Comparison of ENCODE assay signal across 19 mouse cellular contexts in genomic region chr1:135498455-135499358, GRCm38 (mm10).
DNase-seq lines count a peak whose midpoint lies in the region; ATAC-seq and TF ChIP-seq lines count a peak whose summit lies in the region.
"Had no signal": no experiment of that assay in that cellular context is flagged by ENCODE, and none has a peak within 500 bp of the region (broad histone marks: within the 10 kb centered on the region; RNA-seq: fewer than 3 reads in every experiment).

No protein-coding gene starts in this region.

- ATAC-seq in kidney, embryonic 15.5 days (replicated peaks; ENCODE audit: low FRiP score): no peak
- ATAC-seq: hindbrain, postnatal 0 days had no signal

- DNase-seq in kidney, adult 9 months: no peak
- DNase-seq in ES-E14 (ENCODE audit: low read depth, low spot score): no peak
- peak; percentile 75 for DNase-seq in embryo, embryonic 9.5 days (ENCODE audit: extremely low spot score)
- no peak for DNase-seq in limb, embryonic 10.5 days (ENCODE audit: low spot score)
- no peak for DNase-seq in right cerebral cortex, postnatal 14 days
- DNase-seq in gastrocnemius, adult 18-20 months (ENCODE audit: low spot score): no peak
- no peak for DNase-seq in thymus, postnatal 14 days
- DNase-seq: cerebellum, adult 9-11 months; heart, postnatal 36 days; layer of hippocampus, postnatal 36 days; lung, postnatal 10 days; right cerebral cortex, adult 18-20 months had no signal

- H3K27me3 ChIP-seq in kidney, embryonic 15.5 days: no peaks in the 10 kb centered on the region
- H3K27me3 ChIP-seq in limb, embryonic 10.5 days (ENCODE audit: low read depth, poor library complexity, severe bottlenecking): no peaks in the 10 kb centered on the region
- H3K27me3 ChIP-seq: embryonic facial prominence, embryonic 13.5 days; heart, embryonic 13.5 days; neural tube, embryonic 13.5 days had no signal

- H3K4me2 ChIP-seq in kidney, embryonic 15.5 days: no peak overlapping the region
- H3K4me2 ChIP-seq: embryonic facial prominence, embryonic 13.5 days; heart, embryonic 13.5 days; neural tube, embryonic 13.5 days had no signal

- WGBS in kidney, embryonic 15.5 days: 77% methylated on average over 20 of the region's 20 CpGs
- 86% methylated on average over 20 of the region's 20 CpGs for WGBS in limb, embryonic 10.5 days

- peak overlapping the region; percentile 49 for H3K27ac ChIP-seq in kidney, embryonic 15.5 days
- H3K27ac ChIP-seq in ES-E14 (ENCODE audit: insufficient read depth, low read depth, low read length, poor library complexity, severe bottlenecking): no peak overlapping the region
- peak overlapping the region; percentile 40; the same call in 1 of the 2 replicates for H3K27ac ChIP-seq in limb, embryonic 10.5 days
- H3K27ac ChIP-seq: embryonic facial prominence, embryonic 13.5 days; hindbrain, postnatal 0 days; liver, embryonic 14.5 days; neural tube, embryonic 13.5 days had no signal

- H3K4me1 ChIP-seq in kidney, embryonic 15.5 days: peaks cover 15% of the 10 kb centered on the region; the same call in 1 of the 2 replicates
- H3K4me1 ChIP-seq in ES-E14 (ENCODE audit: control insufficient read depth in 2 of 2, insufficient read depth in 2 of 2, low read length in 2 of 2, poor library complexity in 1 of 2): peaks cover 2 to 12% of the 10 kb centered on the region in 2 experiments; a peak in 3 of 4 replicates
- H3K4me1 ChIP-seq in limb, embryonic 10.5 days: peaks cover 49% of the 10 kb centered on the region

- H3K4me3 ChIP-seq in kidney, embryonic 15.5 days (replicated peaks): no peak overlapping the region
- H3K4me3 ChIP-seq in ES-E14 (ENCODE audit: insufficient read depth in 1 of 2, low read depth in 1 of 2, low read length in 2 of 2, poor library complexity in 1 of 2, severe bottlenecking in 1 of 2): no peak overlapping the region
- H3K4me3 ChIP-seq in limb, embryonic 10.5 days: no peak overlapping the region
- H3K4me3 ChIP-seq: embryonic facial prominence, embryonic 13.5 days; heart, embryonic 13.5 days; neural tube, embryonic 13.5 days had no signal

- H3K36me3 ChIP-seq in kidney, embryonic 15.5 days: no peaks in the 10 kb centered on the region
- peaks cover 4% of the 10 kb centered on the region; the same call in 1 of the 2 replicates for H3K36me3 ChIP-seq in ES-E14 (ENCODE audit: control insufficient read depth, insufficient read depth, low read length, poor library complexity, severe bottlenecking)
- no peaks in the 10 kb centered on the region for H3K36me3 ChIP-seq in limb, embryonic 10.5 days
- H3K36me3 ChIP-seq: embryonic facial prominence, embryonic 13.5 days; G1E; neural tube, embryonic 13.5 days had no signal

- H3K9ac ChIP-seq in kidney, embryonic 15.5 days: no peak overlapping the region
- H3K9ac ChIP-seq in ES-E14 (ENCODE audit: insufficient read depth, low read depth, low read length, poor library complexity, severe bottlenecking): peak overlapping the region; percentile 53; the same call in 1 of the 2 replicates
- H3K9ac ChIP-seq: embryonic facial prominence, embryonic 13.5 days; liver, embryonic 14.5 days; neural tube, embryonic 13.5 days had no signal

- in situ Hi-C loops in ES-E14 (cut with MboI; ENCODE audit: low sequenced_read_pairs in 2 of 2, unreplicated experiment in 2 of 2): no loop called here

- H3K9me3 ChIP-seq in kidney, embryonic 15.5 days (replicated peaks): no peaks in the 10 kb centered on the region
- no peaks in the 10 kb centered on the region for H3K9me3 ChIP-seq in ES-E14 (ENCODE audit: control insufficient read depth, insufficient read depth, low read depth, low read length)
- no peaks in the 10 kb centered on the region for H3K9me3 ChIP-seq in limb, embryonic 10.5 days (replicated peaks)
- H3K9me3 ChIP-seq: embryonic facial prominence, embryonic 13.5 days; G1E; heart, embryonic 13.5 days; neural tube, embryonic 13.5 days had no signal

TF ChIP-seq in ES-E14, 5 proteins besides CTCF, POLR2A, EP300 and RAD21:
- no peak for TF ChIP-seq ZC3H11A (IDR thresholded peaks at IDR 0.05; ENCODE audit: borderline replicate concordance, low read depth, low read length)
- no peak for TF ChIP-seq ZNF384 (IDR thresholded peaks at IDR 0.05; ENCODE audit: low read depth, low read length)
- no peak for TF ChIP-seq MAFK (IDR thresholded peaks at IDR 0.05; ENCODE audit: insufficient read depth, low read depth, low read length)
- TF ChIP-seq CHD2 (IDR thresholded peaks at IDR 0.05; ENCODE audit: low read depth, low read length): no peak
- no peak for TF ChIP-seq HCFC1 (IDR thresholded peaks at IDR 0.05; ENCODE audit: borderline replicate concordance, insufficient read depth, low read length)
